Mouse (Mus musculus): ENCODE measurements around the gene Scml4. TPM values are rescaled to one million over a fixed set of nuclear protein-coding genes. Genes with fewer than 3 reads are reported as not detected.

Gene Scml4
- total RNA-seq, 1 experiment = 0.22 TPM

- in situ Hi-C loops (cut with MboI; ENCODE audit: low sequenced_read_pairs in 2 of 2, unreplicated experiment in 2 of 2) = no loop called here
- Histone ChIP-seq H3K27ac (ENCODE audit: insufficient read depth, low read depth, low read length, poor library complexity, severe bottlenecking) (no peak overlapping the region), H3K9me3 (ENCODE audit: control insufficient read depth, insufficient read depth, low read depth, low read length) (no peaks in the 10 kb centered on the region), H3K4me3 (ENCODE audit: insufficient read depth in 1 of 2, low read depth in 1 of 2, low read length in 2 of 2, poor library complexity in 1 of 2, severe bottlenecking in 1 of 2) (peak overlapping the region in 1 of 2 experiments; percentile 38; a peak in 1 of 4 replicates), H3K4me1 (ENCODE audit: control insufficient read depth in 2 of 2, insufficient read depth in 2 of 2, low read length in 2 of 2, poor library complexity in 1 of 2) (peaks cover 0 to 6% of the 10 kb centered on the region in 2 experiments; a peak in 1 of 4 replicates), H3K9ac (ENCODE audit: insufficient read depth, low read depth, low read length, poor library complexity, severe bottlenecking) (no peak overlapping the region), H3K36me3 (ENCODE audit: control insufficient read depth, insufficient read depth, low read length, poor library complexity, severe bottlenecking) (no peaks in the 10 kb centered on the region)
- peak; percentile 69 for DNase-seq (ENCODE audit: low read depth, low spot score)
- TF ChIP-seq ZC3H11A (IDR thresholded peaks at IDR 0.05; ENCODE audit: borderline replicate concordance, low read depth, low read length) = peak; percentile 29; the same call in 1 of the 2 replicates
- TF ChIP-seq HCFC1 (IDR thresholded peaks at IDR 0.05; ENCODE audit: borderline replicate concordance, insufficient read depth, low read length) = no peak
- no peak for TF ChIP-seq CHD2 (IDR thresholded peaks at IDR 0.05; ENCODE audit: low read depth, low read length)
- no peak for TF ChIP-seq ZNF384 (IDR thresholded peaks at IDR 0.05; ENCODE audit: low read depth, low read length)
These were observed 97.9 kb downstream of the Scml4 start for GRCm38 (mm10) chr10:42957881-42958651.

- no peak overlapping the region for H3K4me3 ChIP-seq (ENCODE audit: insufficient read depth in 1 of 2, low read depth in 1 of 2, low read length in 2 of 2, poor library complexity in 1 of 2, severe bottlenecking in 1 of 2)
- TF ChIP-seq HCFC1 (IDR thresholded peaks at IDR 0.05; ENCODE audit: borderline replicate concordance, insufficient read depth, low read length) (no peak), ZC3H11A (IDR thresholded peaks at IDR 0.05; ENCODE audit: borderline replicate concordance, low read depth, low read length) (no peak), CHD2 (IDR thresholded peaks at IDR 0.05; ENCODE audit: low read depth, low read length) (no peak), MAFK (IDR thresholded peaks at IDR 0.05; ENCODE audit: insufficient read depth, low read depth, low read length) (no peak), ZNF384 (IDR thresholded peaks at IDR 0.05; ENCODE audit: low read depth, low read length) (no peak)
- in situ Hi-C loops (cut with MboI; ENCODE audit: low sequenced_read_pairs in 2 of 2, unreplicated experiment in 2 of 2) = no loop called here
- no peaks in the 10 kb centered on the region for H3K36me3 ChIP-seq (ENCODE audit: control insufficient read depth, insufficient read depth, low read length, poor library complexity, severe bottlenecking)
- no peak overlapping the region for H3K27ac ChIP-seq (ENCODE audit: insufficient read depth, low read depth, low read length, poor library complexity, severe bottlenecking)
- DNase-seq (ENCODE audit: low read depth, low spot score) = no peak
- peaks cover 0 to 6% of the 10 kb centered on the region in 2 experiments; a peak in 1 of 4 replicates for H3K4me1 ChIP-seq (ENCODE audit: control insufficient read depth in 2 of 2, insufficient read depth in 2 of 2, low read length in 2 of 2, poor library complexity in 1 of 2)
- no peak overlapping the region for H3K9ac ChIP-seq (ENCODE audit: insufficient read depth, low read depth, low read length, poor library complexity, severe bottlenecking)
- no peaks in the 10 kb centered on the region for H3K9me3 ChIP-seq (ENCODE audit: control insufficient read depth, insufficient read depth, low read depth, low read length)
These were observed 98.5 kb downstream of the Scml4 start for GRCm38 (mm10) chr10:42958686-42959085.

GRCm38 (mm10) chr10:42961771-42962170 is 101.6 kb downstream of the Scml4 start:
- Histone ChIP-seq H3K9me3 (ENCODE audit: control insufficient read depth, insufficient read depth, low read depth, low read length) (no peaks in the 10 kb centered on the region), H3K4me3 (ENCODE audit: insufficient read depth in 1 of 2, low read depth in 1 of 2, low read length in 2 of 2, poor library complexity in 1 of 2, severe bottlenecking in 1 of 2) (no peak overlapping the region), H3K36me3 (ENCODE audit: control insufficient read depth, insufficient read depth, low read length, poor library complexity, severe bottlenecking) (no peaks in the 10 kb centered on the region), H3K9ac (ENCODE audit: insufficient read depth, low read depth, low read length, poor library complexity, severe bottlenecking) (no peak overlapping the region), H3K27ac (ENCODE audit: insufficient read depth, low read depth, low read length, poor library complexity, severe bottlenecking) (no peak overlapping the region), H3K4me1 (ENCODE audit: control insufficient read depth in 2 of 2, insufficient read depth in 2 of 2, low read length in 2 of 2, poor library complexity in 1 of 2) (peaks cover 0 to 6% of the 10 kb centered on the region in 2 experiments; a peak in 1 of 4 replicates)
- TF ChIP-seq CHD2 (IDR thresholded peaks at IDR 0.05; ENCODE audit: low read depth, low read length) = no peak
- no peak for TF ChIP-seq ZC3H11A (IDR thresholded peaks at IDR 0.05; ENCODE audit: borderline replicate concordance, low read depth, low read length)
- DNase-seq (ENCODE audit: low read depth, low spot score) = no peak
- in situ Hi-C loops (cut with MboI; ENCODE audit: low sequenced_read_pairs in 2 of 2, unreplicated experiment in 2 of 2) = no loop called here

- Histone ChIP-seq H3K9ac (ENCODE audit: insufficient read depth, low read depth, low read length, poor library complexity, severe bottlenecking) (no peak overlapping the region), H3K27ac (ENCODE audit: insufficient read depth, low read depth, low read length, poor library complexity, severe bottlenecking) (no peak overlapping the region), H3K36me3 (ENCODE audit: control insufficient read depth, insufficient read depth, low read length, poor library complexity, severe bottlenecking) (no peaks in the 10 kb centered on the region), H3K4me3 (ENCODE audit: insufficient read depth in 1 of 2, low read depth in 1 of 2, low read length in 2 of 2, poor library complexity in 1 of 2, severe bottlenecking in 1 of 2) (0 out of 4 replicates have a peak overlapping the region, but pooled peaks of 1 of the 2 experiments have one; percentile 12), H3K9me3 (ENCODE audit: control insufficient read depth, insufficient read depth, low read depth, low read length) (no peaks in the 10 kb centered on the region), H3K4me1 (ENCODE audit: control insufficient read depth in 2 of 2, insufficient read depth in 2 of 2, low read length in 2 of 2, poor library complexity in 1 of 2) (peaks cover 0 to 7% of the 10 kb centered on the region in 2 experiments; a peak in 1 of 4 replicates)
- in situ Hi-C loops (cut with MboI; ENCODE audit: low sequenced_read_pairs in 2 of 2, unreplicated experiment in 2 of 2) = no loop called here
- DNase-seq (ENCODE audit: low read depth, low spot score) = no peak
- no peak for TF ChIP-seq ZC3H11A (IDR thresholded peaks at IDR 0.05; ENCODE audit: borderline replicate concordance, low read depth, low read length)
- TF ChIP-seq CHD2 (IDR thresholded peaks at IDR 0.05; ENCODE audit: low read depth, low read length) = no peak
- no peak for TF ChIP-seq MAFK (IDR thresholded peaks at IDR 0.05; ENCODE audit: insufficient read depth, low read depth, low read length)
- TF ChIP-seq HCFC1 (IDR thresholded peaks at IDR 0.05; ENCODE audit: borderline replicate concordance, insufficient read depth, low read length) = no peak
- no peak for TF ChIP-seq ZNF384 (IDR thresholded peaks at IDR 0.05; ENCODE audit: low read depth, low read length)
These were observed 102.0 kb downstream of the Scml4 start for GRCm38 (mm10) chr10:42962181-42962601.
